Mouse (Mus musculus) heart, adult 2 months (tissue): ENCODE results near the gene Efr3b.

Experiments used
- CTCF ChIP-seq: fragments of 200-600 bp; IDR thresholded peaks from 2 replicates; pipeline ENCODE4 v1.8.1; 2022; ENCODE audit warnings: antibody characterized with exemption, mild to moderate bottlenecking, moderate library complexity
- EP300 ChIP-seq: fragments of 200-500 bp; IDR thresholded peaks from 2 replicates; pipeline ENCODE4 v1.6.1; 2011; ENCODE audit warnings: low read depth, low read length, control low read depth; ENCODE audit not compliant: insufficient read depth
- POLR2A ChIP-seq: fragments of 200-500 bp; IDR thresholded peaks from 2 replicates; pipeline ENCODE4 v1.6.1; 2011; ENCODE audit warnings: mild to moderate bottlenecking, low read depth, low read length, control low read depth; ENCODE audit not compliant: insufficient read depth

GRCm38 (mm10) chr12:4007181-4007580 lies 31.5 kb downstream of the Efr3b start:
- no peak for TF ChIP-seq CTCF
- TF ChIP-seq EP300 = no peak
- TF ChIP-seq POLR2A = no peak
